Mouse (Mus musculus) small intestine, adult 2 months (tissue): ENCODE results near the gene Zfp423.

Source experiments
- CTCF ChIP-seq: fragments of 200-500 bp; IDR thresholded peaks from 2 replicates; pipeline ENCODE4 v1.5.1; 2012; ENCODE audit warnings: low read depth, mild to moderate bottlenecking, control low read depth, inconsistent platforms, low read length, moderate library complexity, mixed read lengths; ENCODE audit not compliant: insufficient replicate concordance, insufficient read length; ENCODE audit errors: extremely low read depth
- POLR2A ChIP-seq: fragments of 200-500 bp; IDR thresholded peaks from 2 replicates; pipeline ENCODE4 v1.6.1; 2012; ENCODE audit warnings: low read depth, mild to moderate bottlenecking, control low read depth, inconsistent platforms, low read length, moderate library complexity

DNA sequence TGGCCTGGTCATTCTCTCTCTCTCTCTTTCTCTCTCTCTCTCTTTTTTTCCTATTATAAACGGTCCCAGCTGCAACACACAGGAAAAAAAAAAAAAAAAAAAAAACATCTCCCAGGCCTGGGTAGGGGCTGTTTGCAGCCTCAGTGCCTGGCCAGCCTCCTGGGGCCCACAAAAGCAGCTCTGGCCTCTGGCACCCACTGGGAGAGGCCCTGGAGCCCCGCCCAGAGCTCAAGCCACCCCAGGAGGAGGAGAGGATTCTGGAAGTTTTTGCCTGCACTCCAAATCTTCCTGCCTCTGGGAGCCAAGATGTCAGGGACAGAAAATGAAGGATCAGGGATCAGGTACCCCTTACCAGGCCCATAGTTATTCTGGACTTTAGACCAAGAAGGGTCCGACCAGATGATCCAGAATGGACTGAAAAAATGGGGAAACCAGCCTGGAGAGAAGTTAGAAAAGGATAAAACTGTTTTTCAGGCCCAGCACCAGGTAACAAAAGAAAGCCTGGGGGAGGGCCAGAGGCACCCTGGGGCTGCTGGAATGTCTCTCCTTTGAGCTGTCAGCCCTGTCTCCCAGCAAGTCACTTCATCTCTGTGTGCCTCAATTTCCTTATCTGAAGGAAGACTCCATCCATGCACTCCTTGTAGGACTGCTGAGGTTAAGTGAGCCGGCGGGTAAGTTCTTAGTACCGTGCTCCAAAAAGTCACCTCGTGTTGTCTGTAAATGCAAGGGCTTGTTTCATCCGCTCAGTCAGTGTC is 8.6 kb upstream of the Zfp423 start:
- no peak for TF ChIP-seq CTCF
- no peak for TF ChIP-seq POLR2A
